Mouse (Mus musculus): Measurements from ENCODE around the gene Fars2. TPM values are rescaled to one million over a fixed set of nuclear protein-coding genes. Genes with fewer than 3 reads are reported as not detected.
A peak's percentile ranks its signal among the peaks of the same experiment; 100 is the strongest.

Gene Fars2
- polyA plus RNA-seq, 1 experiment from 2014 or later = 31.2 TPM

GRCm38 (mm10) chr13:36105591-36105990 lies 11.6 kb upstream of the Fars2 start:
- no peak for ATAC-seq (ENCODE audit: low FRiP score)

GRCm38 (mm10) chr13:36108528-36108927 lies 8.7 kb upstream of the Fars2 start:
- Histone ChIP-seq H3K9me3 (ENCODE audit: control insufficient read depth, low read length) (no peaks in the 10 kb centered on the region), H3K27ac (no peak overlapping the region), H3K4me2 (replicated peaks) (no peak overlapping the region), H3K9ac (no peak overlapping the region), H3K4me1 (replicated peaks; ENCODE audit: control insufficient read depth, insufficient read depth, low read length) (no peaks in the 10 kb centered on the region), H3K27me3 (ENCODE audit: control insufficient read depth, insufficient read depth, low read length) (no peaks in the 10 kb centered on the region), H3K36me3 (replicated peaks; ENCODE audit: control insufficient read depth, insufficient read depth) (no peaks in the 10 kb centered on the region), H3K4me3 (replicated peaks; ENCODE audit: low read length) (no peak overlapping the region)
- DNase-seq (ENCODE audit: low spot score) (no peak), ATAC-seq (ENCODE audit: low FRiP score) (no peak)
- WGBS = 97% methylated on average over 4 of the region's 4 CpGs

More at GRCm38 (mm10) chr13:36105591-36105990, 11.6 kb upstream of the Fars2 start:
- 79% methylated on average over 6 of the region's 6 CpGs for WGBS
- Histone ChIP-seq H3K36me3 (replicated peaks; ENCODE audit: control insufficient read depth, insufficient read depth) (no peaks in the 10 kb centered on the region), H3K4me3 (replicated peaks; ENCODE audit: low read length) (no peak overlapping the region), H3K27me3 (ENCODE audit: control insufficient read depth, insufficient read depth, low read length) (no peaks in the 10 kb centered on the region), H3K9ac (no peak overlapping the region), H3K4me1 (replicated peaks; ENCODE audit: control insufficient read depth, insufficient read depth, low read length) (no peaks in the 10 kb centered on the region), H3K4me2 (replicated peaks) (no peak overlapping the region), H3K9me3 (ENCODE audit: control insufficient read depth, low read length) (no peaks in the 10 kb centered on the region), H3K27ac (no peak overlapping the region)
- DNase-seq (ENCODE audit: low spot score) = no peak

GRCm38 (mm10) chr13:36111331-36111730 lies 5.9 kb upstream of the Fars2 start:
- Histone ChIP-seq H3K27me3 (ENCODE audit: control insufficient read depth, insufficient read depth, low read length) (no peaks in the 10 kb centered on the region), H3K9ac (no peak overlapping the region), H3K4me3 (replicated peaks; ENCODE audit: low read length) (no peak overlapping the region), H3K27ac (no peak overlapping the region), H3K4me2 (replicated peaks) (no peak overlapping the region), H3K36me3 (replicated peaks; ENCODE audit: control insufficient read depth, insufficient read depth) (no peaks in the 10 kb centered on the region), H3K4me1 (replicated peaks; ENCODE audit: control insufficient read depth, insufficient read depth, low read length) (peaks cover 9% of the 10 kb centered on the region), H3K9me3 (ENCODE audit: control insufficient read depth, low read length) (no peaks in the 10 kb centered on the region)
- DNase-seq (ENCODE audit: low spot score) (no peak), ATAC-seq (ENCODE audit: low FRiP score) (no peak)
- 90% methylated on average over 2 of the region's 2 CpGs for WGBS

GRCm38 (mm10) chr13:36113181-36113580 lies 4.0 kb upstream of the Fars2 start:
- DNase-seq (ENCODE audit: low spot score) (no peak), ATAC-seq (ENCODE audit: low FRiP score) (no peak)
- WGBS = 86% methylated on average over 5 of the region's 5 CpGs
- Histone ChIP-seq H3K36me3 (replicated peaks; ENCODE audit: control insufficient read depth, insufficient read depth) (no peaks in the 10 kb centered on the region), H3K27ac (no peak overlapping the region), H3K27me3 (ENCODE audit: control insufficient read depth, insufficient read depth, low read length) (no peaks in the 10 kb centered on the region), H3K4me3 (replicated peaks; ENCODE audit: low read length) (no peak overlapping the region), H3K9me3 (ENCODE audit: control insufficient read depth, low read length) (no peaks in the 10 kb centered on the region), H3K9ac (no peak overlapping the region), H3K4me2 (replicated peaks) (no peak overlapping the region), H3K4me1 (replicated peaks; ENCODE audit: control insufficient read depth, insufficient read depth, low read length) (peaks cover 11% of the 10 kb centered on the region)

GRCm38 (mm10) chr13:36116520-36117142 lies 581 bp upstream of the Fars2 start:
- H3K4me1 ChIP-seq (replicated peaks; ENCODE audit: control insufficient read depth, insufficient read depth, low read length) = peaks cover 18% of the 10 kb centered on the region
- peak; percentile 15 for ATAC-seq (ENCODE audit: low FRiP score)
- H3K4me2 ChIP-seq (replicated peaks) = peak overlapping the region; percentile 69
- peak overlapping the region; percentile 66 for H3K9ac ChIP-seq
- H3K27ac ChIP-seq = peak overlapping the region; percentile 98; the same call in 1 of the 2 replicates
- peak overlapping the region; percentile 84 for H3K4me3 ChIP-seq (replicated peaks; ENCODE audit: low read length)
- no peaks in the 10 kb centered on the region for H3K36me3 ChIP-seq (replicated peaks; ENCODE audit: control insufficient read depth, insufficient read depth)
- 7% methylated on average over 21 of the region's 21 CpGs for whole genome bisulfite sequencing
- DNase-seq (ENCODE audit: low spot score) = no peak
- H3K9me3 ChIP-seq (ENCODE audit: control insufficient read depth, low read length) = no peaks in the 10 kb centered on the region
- no peaks in the 10 kb centered on the region for H3K27me3 ChIP-seq (ENCODE audit: control insufficient read depth, insufficient read depth, low read length)

- Histone ChIP-seq H3K4me2 (replicated peaks) (no peak overlapping the region), H3K4me3 (replicated peaks; ENCODE audit: low read length) (no peak overlapping the region), H3K4me1 (replicated peaks; ENCODE audit: control insufficient read depth, insufficient read depth, low read length) (peaks cover 18% of the 10 kb centered on the region), H3K27ac (no peak overlapping the region), H3K9me3 (ENCODE audit: control insufficient read depth, low read length) (no peaks in the 10 kb centered on the region), H3K27me3 (ENCODE audit: control insufficient read depth, insufficient read depth, low read length) (no peaks in the 10 kb centered on the region), H3K36me3 (replicated peaks; ENCODE audit: control insufficient read depth, insufficient read depth) (no peaks in the 10 kb centered on the region), H3K9ac (no peak overlapping the region)
- DNase-seq (ENCODE audit: low spot score) (no peak), ATAC-seq (ENCODE audit: low FRiP score) (no peak)
- 83% methylated on average over 4 of the region's 4 CpGs for WGBS
Observed at GRCm38 (mm10) chr13:36119684-36120083, 2.5 kb downstream of the Fars2 start.

GRCm38 (mm10) chr13:36120606-36121005 lies 3.4 kb downstream of the Fars2 start:
- peaks cover 16% of the 10 kb centered on the region for H3K4me1 ChIP-seq (replicated peaks; ENCODE audit: control insufficient read depth, insufficient read depth, low read length)
- no peak for DNase-seq (ENCODE audit: low spot score)
- no peak for ATAC-seq (ENCODE audit: low FRiP score)

GRCm38 (mm10) chr13:36129360-36130054 lies 12.3 kb downstream of the Fars2 start:
- Histone ChIP-seq H3K4me3 (replicated peaks; ENCODE audit: low read length) (no peak overlapping the region), H3K9me3 (ENCODE audit: control insufficient read depth, low read length) (no peaks in the 10 kb centered on the region), H3K27ac (no peak overlapping the region), H3K9ac (no peak overlapping the region), H3K27me3 (ENCODE audit: control insufficient read depth, insufficient read depth, low read length) (no peaks in the 10 kb centered on the region), H3K36me3 (replicated peaks; ENCODE audit: control insufficient read depth, insufficient read depth) (no peaks in the 10 kb centered on the region), H3K4me2 (replicated peaks) (no peak overlapping the region), H3K4me1 (replicated peaks; ENCODE audit: control insufficient read depth, insufficient read depth, low read length) (no peaks in the 10 kb centered on the region)
- DNase-seq (ENCODE audit: low spot score) (no peak), ATAC-seq (ENCODE audit: low FRiP score) (no peak)
- 85% methylated on average over 2 of the region's 2 CpGs for WGBS

More at GRCm38 (mm10) chr13:36120606-36121005, 3.4 kb downstream of the Fars2 start:
- Histone ChIP-seq H3K4me3 (replicated peaks; ENCODE audit: low read length) (no peak overlapping the region), H3K9ac (no peak overlapping the region), H3K4me2 (replicated peaks) (no peak overlapping the region), H3K36me3 (replicated peaks; ENCODE audit: control insufficient read depth, insufficient read depth) (no peaks in the 10 kb centered on the region), H3K27ac (no peak overlapping the region), H3K9me3 (ENCODE audit: control insufficient read depth, low read length) (no peaks in the 10 kb centered on the region), H3K27me3 (ENCODE audit: control insufficient read depth, insufficient read depth, low read length) (no peaks in the 10 kb centered on the region)

- no peak for DNase-seq (ENCODE audit: low spot score)
- Histone ChIP-seq H3K27ac (no peak overlapping the region), H3K4me1 (replicated peaks; ENCODE audit: control insufficient read depth, insufficient read depth, low read length) (no peaks in the 10 kb centered on the region), H3K9me3 (ENCODE audit: control insufficient read depth, low read length) (no peaks in the 10 kb centered on the region), H3K36me3 (replicated peaks; ENCODE audit: control insufficient read depth, insufficient read depth) (no peaks in the 10 kb centered on the region), H3K4me3 (replicated peaks; ENCODE audit: low read length) (no peak overlapping the region), H3K27me3 (ENCODE audit: control insufficient read depth, insufficient read depth, low read length) (no peaks in the 10 kb centered on the region), H3K9ac (no peak overlapping the region), H3K4me2 (replicated peaks) (no peak overlapping the region)
- 90% methylated on average over 5 of the region's 5 CpGs for WGBS
- ATAC-seq (ENCODE audit: low FRiP score) = no peak
Observed at GRCm38 (mm10) chr13:36131401-36131800, 14.2 kb downstream of the Fars2 start.

Measured in hindbrain, embryonic 14.5 days (tissue).